Mouse (Mus musculus) midbrain, embryonic 14.5 days (tissue): Measurements from ENCODE around the gene Wnt3a. TPM values are rescaled to one million over a fixed set of nuclear protein-coding genes. Genes with fewer than 3 reads are reported as not detected.

ENCODE experiments used
- ATAC-seq: fragments of 200-750 bp; cut with Nextera tagmentation; 2 replicates; pipeline ENCODE4 v1.8.0; 2017; ENCODE audit warnings: moderate number of reproducible peaks, moderate library complexity; ENCODE audit not compliant: low FRiP score, low TSS enrichment
- DNase-seq: peaks from one replicate; pipeline ENCODE4 v3.0.0-alpha.2; 2015
- H3K27ac ChIP-seq: fragments of 300-500 bp; sonication (generic); replicated peaks from 2 replicates; pipeline ENCODE4 v1.5.1; 2014; ENCODE audit warnings: mild to moderate bottlenecking, low read depth, low read length, moderate library complexity
- H3K27me3 ChIP-seq: fragments of 300-500 bp; sonication (generic); 2 replicates; pipeline ENCODE4 v1.6.1; 2014; ENCODE audit warnings: low read length, control low read depth, mixed read lengths; ENCODE audit not compliant: control insufficient read depth, insufficient read depth
- H3K36me3 ChIP-seq: fragments of 300-500 bp; sonication (generic); 2 replicates; pipeline ENCODE4 v1.6.1; 2014; ENCODE audit warnings: low read length, control low read depth; ENCODE audit not compliant: control insufficient read depth, insufficient read depth
- H3K4me1 ChIP-seq: fragments of 300-500 bp; sonication (generic); 2 replicates; pipeline ENCODE4 v1.6.1; 2014; ENCODE audit warnings: mild to moderate bottlenecking, antibody characterized with exemption, low read length, control low read depth; ENCODE audit not compliant: control insufficient read depth, insufficient read depth
- H3K4me2 ChIP-seq: fragments of 300-500 bp; sonication (generic); 2 replicates; pipeline ENCODE4 v1.6.1; 2014; ENCODE audit warnings: mild to moderate bottlenecking, low read length, moderate library complexity
- H3K4me3 ChIP-seq: fragments of 300-500 bp; sonication (generic); replicated peaks from 2 replicates; pipeline ENCODE4 v1.5.1; 2014; ENCODE audit warnings: low read depth, low read length
- H3K9ac ChIP-seq: fragments of 300-500 bp; sonication (generic); replicated peaks from 2 replicates; pipeline ENCODE4 v1.6.1; 2014; ENCODE audit warnings: mild to moderate bottlenecking, low read length, moderate library complexity
- H3K9me3 ChIP-seq: fragments of 300-500 bp; sonication (generic); 2 replicates; pipeline ENCODE4 v1.6.1; 2016; ENCODE audit warnings: low read length, control low read depth, mixed read lengths; ENCODE audit not compliant: control insufficient read depth
- WGBS: fragments of 180-500 bp; shearing (Covaris S2); extraction: QIAGEN DNeasy Blood & Tissue Kit; methylation state at CpG from one replicate; pipeline ENCODE4 v1.1.7; 2014; 5-methylcytosine and 5-hydroxymethylcytosine counted together
- polyA plus RNA-seq: library from polyadenylated mRNA; unstranded; fragments of >200 nt; fragmentation: Nextera tagmentation; extraction: Ambion mirVana; gene quantifications from 2 replicates; pipeline ENCODE4 v1.2.1, GENCODE M21; 2014

Wnt3a gene
- polyA plus RNA-seq, 1 experiment from 2014 or later: 0.46 TPM

DNA sequence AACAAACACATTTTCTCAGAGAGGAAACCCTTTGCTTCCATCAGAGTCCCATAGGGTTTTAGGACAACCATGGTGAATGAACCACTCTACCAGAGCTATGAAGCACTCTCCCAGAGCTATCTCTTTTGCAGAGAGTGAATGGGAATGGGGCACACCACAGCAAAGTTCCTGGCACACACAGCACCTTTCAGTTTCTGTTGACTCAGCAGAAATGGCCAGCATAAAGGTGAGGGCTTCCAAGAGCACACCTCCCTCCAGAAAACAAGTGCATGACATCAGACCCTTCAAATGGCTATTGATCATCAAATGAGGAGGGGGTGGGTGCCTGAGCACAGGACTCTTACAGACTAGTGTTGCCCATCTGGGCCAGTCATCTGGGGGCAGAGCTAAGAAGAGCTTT is 28.2 kb downstream of the Wnt3a start:
- Histone ChIP-seq H3K9me3 (no peaks in the 10 kb centered on the region), H3K27me3 (peaks cover 42% of the 10 kb centered on the region), H3K27ac (no peak overlapping the region)

DNA sequence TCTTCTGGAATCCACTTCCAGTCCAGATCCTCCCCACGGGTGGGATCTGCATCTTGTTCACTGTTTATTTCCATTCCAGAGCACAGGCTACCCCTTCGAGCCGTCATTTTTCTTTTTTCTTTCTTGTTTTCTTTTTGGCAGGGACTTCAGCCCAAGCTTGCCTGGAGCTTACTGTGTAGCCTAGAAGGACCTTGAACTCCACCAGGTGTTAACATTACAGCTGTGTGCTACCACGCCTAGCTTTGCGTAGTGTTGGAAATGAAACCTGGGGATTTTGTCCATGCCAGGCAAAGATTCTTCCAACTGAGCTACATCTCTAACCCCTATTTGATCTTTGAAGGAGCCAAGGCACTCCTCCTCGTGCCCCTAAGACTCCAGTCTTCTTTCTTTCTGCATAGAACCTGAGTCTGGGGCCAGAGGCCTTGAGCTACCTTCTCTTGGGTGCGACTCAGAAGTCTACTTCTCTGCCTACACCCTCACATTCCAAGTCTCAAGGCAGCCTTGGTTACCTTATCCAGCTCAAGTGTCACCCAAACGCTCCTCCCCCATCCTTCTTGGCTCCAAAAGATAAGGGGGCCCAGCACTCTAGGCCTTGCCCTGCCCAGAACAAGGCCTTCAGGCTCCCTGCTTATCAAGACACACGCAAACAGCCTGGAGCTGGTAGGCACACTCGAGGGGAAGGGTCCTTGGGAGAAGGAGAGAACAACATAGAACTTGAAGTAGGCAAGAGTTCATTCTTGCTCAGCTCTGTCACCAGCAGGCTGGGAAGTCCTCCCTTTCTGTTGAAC is 29.7 kb downstream of the Wnt3a start:
- no peak overlapping the region for H3K27ac ChIP-seq
- no peaks in the 10 kb centered on the region for H3K36me3 ChIP-seq
- peaks cover 7% of the 10 kb centered on the region for H3K4me1 ChIP-seq
- ATAC-seq: no peak
- H3K9me3 ChIP-seq: no peaks in the 10 kb centered on the region
- no peak overlapping the region for H3K4me3 ChIP-seq
- no peak overlapping the region for H3K9ac ChIP-seq
- H3K27me3 ChIP-seq: peaks cover 28% of the 10 kb centered on the region
- 88% methylated on average over 10 of the region's 10 CpGs for WGBS
- no peak for DNase-seq
- H3K4me2 ChIP-seq: no peak overlapping the region

More for the DNA sequence above, 28.2 kb downstream of the Wnt3a start:
- no peak for DNase-seq
- Histone ChIP-seq H3K4me1 (peaks cover 7% of the 10 kb centered on the region), H3K36me3 (no peaks in the 10 kb centered on the region), H3K9ac (no peak overlapping the region), H3K4me2 (no peak overlapping the region), H3K4me3 (no peak overlapping the region)
- ATAC-seq: no peak

DNA sequence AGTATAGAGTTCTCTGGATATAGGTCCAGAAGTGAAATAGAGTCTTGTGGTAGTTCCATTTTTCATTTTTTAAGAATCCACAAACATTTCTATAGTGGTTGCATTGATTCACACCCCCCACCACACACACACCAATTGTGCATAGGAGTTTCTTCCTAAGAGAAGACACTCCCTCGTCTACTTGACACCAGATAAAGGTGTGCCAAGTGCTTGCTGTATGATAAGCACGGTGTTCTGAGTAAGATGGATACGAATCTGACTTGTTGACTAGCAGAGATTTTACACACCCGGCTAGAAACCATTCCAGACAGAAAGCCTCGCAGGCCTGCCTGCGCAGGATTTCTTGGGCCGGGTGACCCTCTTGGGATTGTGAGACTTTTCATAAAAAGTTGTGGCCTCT is 30.9 kb downstream of the Wnt3a start:
- Histone ChIP-seq H3K4me3 (no peak overlapping the region), H3K4me1 (peaks cover 7% of the 10 kb centered on the region), H3K9ac (no peak overlapping the region), H3K27ac (no peak overlapping the region), H3K9me3 (no peaks in the 10 kb centered on the region), H3K27me3 (peaks cover 22% of the 10 kb centered on the region), H3K4me2 (no peak overlapping the region), H3K36me3 (no peaks in the 10 kb centered on the region)
- DNase-seq (no peak), ATAC-seq (no peak)
- WGBS: 92% methylated on average over 7 of the region's 7 CpGs

DNA sequence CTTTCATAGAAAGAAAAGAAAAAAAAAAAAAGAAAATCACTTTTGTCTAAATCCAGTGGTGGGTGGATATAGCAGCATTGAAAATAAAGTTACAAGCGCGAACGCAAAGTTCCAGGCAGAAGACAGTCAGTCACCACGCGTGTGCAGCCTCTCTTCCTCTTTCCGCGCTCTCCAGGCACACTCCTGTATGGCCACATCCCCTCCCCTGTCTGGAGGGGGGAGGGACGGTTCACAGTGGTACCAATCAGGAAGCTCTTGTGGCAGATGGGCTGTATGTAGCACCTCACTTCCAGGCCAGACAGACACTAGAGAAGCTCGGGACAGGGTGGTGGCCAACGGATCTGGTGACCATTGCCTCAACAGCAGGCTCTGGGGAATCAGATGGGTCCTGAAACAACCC is 42.5 kb downstream of the Wnt3a start:
- Histone ChIP-seq H3K9me3 (no peaks in the 10 kb centered on the region), H3K27ac (no peak overlapping the region), H3K4me1 (no peaks in the 10 kb centered on the region), H3K36me3 (no peaks in the 10 kb centered on the region), H3K4me2 (no peak overlapping the region), H3K4me3 (no peak overlapping the region), H3K27me3 (no peaks in the 10 kb centered on the region), H3K9ac (no peak overlapping the region)
- ATAC-seq (no peak), DNase-seq (no peak)
- 77% methylated on average over 10 of the region's 10 CpGs for WGBS

DNA sequence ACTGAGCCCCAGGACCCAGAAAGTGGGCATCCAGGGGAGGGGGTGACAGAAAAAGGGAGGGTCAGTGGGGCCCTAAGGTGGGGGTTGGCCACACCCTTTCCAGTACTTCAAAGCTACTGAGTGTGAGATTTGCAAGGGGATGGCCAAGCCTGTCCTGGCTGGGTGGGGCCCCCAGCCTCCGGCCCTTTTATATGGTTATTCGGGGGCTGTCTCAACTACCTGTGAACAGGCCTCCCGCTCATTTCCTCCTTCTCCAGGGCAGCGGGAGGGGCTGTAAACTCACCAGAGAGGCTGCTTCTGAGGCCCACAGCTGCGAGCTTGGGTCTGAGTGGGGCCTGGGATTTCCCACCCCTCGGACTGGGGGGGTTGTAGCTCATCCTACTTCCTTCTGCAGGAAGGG is 46.7 kb downstream of the Wnt3a start:
- no peak for DNase-seq
- H3K9me3 ChIP-seq: no peaks in the 10 kb centered on the region
- no peaks in the 10 kb centered on the region for H3K36me3 ChIP-seq
- WGBS: 59% methylated on average over 6 of the region's 6 CpGs
- no peaks in the 10 kb centered on the region for H3K27me3 ChIP-seq
- no peak overlapping the region for H3K27ac ChIP-seq
- no peak overlapping the region for H3K4me3 ChIP-seq
- no peak overlapping the region for H3K4me2 ChIP-seq
- peaks cover 7% of the 10 kb centered on the region; the same call in 1 of the 2 replicates for H3K4me1 ChIP-seq
- no peak for ATAC-seq
- H3K9ac ChIP-seq: no peak overlapping the region

DNA sequence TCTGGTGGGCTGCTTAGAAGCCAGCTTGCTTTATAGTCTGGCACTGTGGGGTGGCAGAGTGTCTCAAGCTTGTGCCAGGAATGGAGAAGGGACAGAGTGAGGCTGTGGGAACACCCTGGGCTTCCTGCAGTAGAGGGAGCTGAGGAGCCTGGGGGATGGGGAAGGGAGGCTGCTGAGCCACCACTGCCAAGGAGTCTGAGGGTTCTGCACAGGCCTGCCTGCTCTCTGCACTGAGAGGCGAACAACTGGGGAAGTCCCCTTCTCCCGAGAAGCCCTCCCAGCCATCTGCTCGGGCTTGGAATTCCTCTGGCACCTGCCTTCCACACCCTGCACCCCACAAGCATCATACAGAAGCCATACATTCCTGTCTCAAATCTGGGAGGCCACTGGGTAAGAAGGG is 48.7 kb downstream of the Wnt3a start:
- H3K36me3 ChIP-seq: no peaks in the 10 kb centered on the region
- ATAC-seq (no peak), DNase-seq (no peak)
- H3K4me3 ChIP-seq: no peak overlapping the region
- H3K27me3 ChIP-seq: 0 out of 2 replicates have a peak, but pooled peaks cover 3% of the 10 kb centered on the region
- H3K9ac ChIP-seq: no peak overlapping the region
- no peak overlapping the region for H3K27ac ChIP-seq
- peaks cover 13% of the 10 kb centered on the region; the same call in 1 of the 2 replicates for H3K4me1 ChIP-seq
- no peaks in the 10 kb centered on the region for H3K9me3 ChIP-seq
- 55% methylated on average over 3 of the region's 3 CpGs for WGBS
- H3K4me2 ChIP-seq: no peak overlapping the region

DNA sequence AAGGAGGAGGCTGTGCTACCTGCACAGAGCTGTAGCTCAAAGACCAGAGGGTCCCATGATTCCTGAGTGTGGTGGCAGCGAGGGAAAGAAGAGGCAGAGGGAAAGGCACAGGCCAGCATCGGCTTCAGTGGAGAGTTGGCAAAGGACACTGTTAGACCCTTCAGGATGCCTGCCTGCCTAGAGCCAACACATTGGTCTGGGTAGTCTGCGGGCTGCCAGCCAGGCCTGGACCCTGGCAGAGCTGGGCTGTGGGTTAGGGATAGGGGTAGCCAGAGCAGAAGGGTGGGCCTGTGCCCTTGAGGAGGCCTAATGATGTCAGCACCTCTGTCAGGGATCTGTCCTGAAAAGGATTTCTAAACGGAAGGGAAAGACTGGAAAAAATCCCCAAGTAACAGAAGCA is 50.8 kb downstream of the Wnt3a start:
- no peak for DNase-seq
- Histone ChIP-seq H3K36me3 (no peaks in the 10 kb centered on the region), H3K4me2 (no peak overlapping the region), H3K4me3 (no peak overlapping the region), H3K9me3 (no peaks in the 10 kb centered on the region), H3K27ac (no peak overlapping the region), H3K9ac (no peak overlapping the region), H3K4me1 (peaks cover 13% of the 10 kb centered on the region; the same call in 1 of the 2 replicates), H3K27me3 (0 out of 2 replicates have a peak, but pooled peaks cover 3% of the 10 kb centered on the region)
- ATAC-seq: no peak
- 75% methylated on average over 4 of the region's 4 CpGs for WGBS

DNA sequence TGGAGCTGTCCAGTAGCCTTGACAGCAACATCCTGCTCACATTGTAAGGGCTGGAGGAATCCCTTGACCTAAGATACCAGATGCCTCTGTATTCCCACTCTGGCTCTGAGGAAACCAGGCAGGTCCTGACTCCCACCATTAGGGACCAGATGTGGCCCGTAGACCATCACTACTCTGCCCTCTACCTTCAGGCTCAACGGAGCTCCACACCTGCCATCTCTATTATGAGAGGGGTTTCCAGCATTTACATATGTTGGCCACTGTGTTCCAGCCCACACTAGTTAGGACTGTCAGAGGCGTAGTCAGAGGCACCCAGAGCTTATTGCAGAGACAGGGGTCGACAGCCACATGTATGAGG is 51.1 kb downstream of the Wnt3a start:
- no peak for ATAC-seq
- H3K4me2 ChIP-seq: no peak overlapping the region

More for the DNA sequence above, 51.1 kb downstream of the Wnt3a start:
- Histone ChIP-seq H3K4me1 (peaks cover 13% of the 10 kb centered on the region; the same call in 1 of the 2 replicates), H3K27me3 (0 out of 2 replicates have a peak, but pooled peaks cover 3% of the 10 kb centered on the region), H3K36me3 (no peaks in the 10 kb centered on the region), H3K9ac (no peak overlapping the region), H3K27ac (no peak overlapping the region), H3K9me3 (no peaks in the 10 kb centered on the region), H3K4me3 (no peak overlapping the region)
- DNase-seq: no peak
- 71% methylated on average over 4 of the region's 4 CpGs for WGBS
